8 mouse cellular contexts compared by ENCODE assay signal in the genomic region with DNA sequence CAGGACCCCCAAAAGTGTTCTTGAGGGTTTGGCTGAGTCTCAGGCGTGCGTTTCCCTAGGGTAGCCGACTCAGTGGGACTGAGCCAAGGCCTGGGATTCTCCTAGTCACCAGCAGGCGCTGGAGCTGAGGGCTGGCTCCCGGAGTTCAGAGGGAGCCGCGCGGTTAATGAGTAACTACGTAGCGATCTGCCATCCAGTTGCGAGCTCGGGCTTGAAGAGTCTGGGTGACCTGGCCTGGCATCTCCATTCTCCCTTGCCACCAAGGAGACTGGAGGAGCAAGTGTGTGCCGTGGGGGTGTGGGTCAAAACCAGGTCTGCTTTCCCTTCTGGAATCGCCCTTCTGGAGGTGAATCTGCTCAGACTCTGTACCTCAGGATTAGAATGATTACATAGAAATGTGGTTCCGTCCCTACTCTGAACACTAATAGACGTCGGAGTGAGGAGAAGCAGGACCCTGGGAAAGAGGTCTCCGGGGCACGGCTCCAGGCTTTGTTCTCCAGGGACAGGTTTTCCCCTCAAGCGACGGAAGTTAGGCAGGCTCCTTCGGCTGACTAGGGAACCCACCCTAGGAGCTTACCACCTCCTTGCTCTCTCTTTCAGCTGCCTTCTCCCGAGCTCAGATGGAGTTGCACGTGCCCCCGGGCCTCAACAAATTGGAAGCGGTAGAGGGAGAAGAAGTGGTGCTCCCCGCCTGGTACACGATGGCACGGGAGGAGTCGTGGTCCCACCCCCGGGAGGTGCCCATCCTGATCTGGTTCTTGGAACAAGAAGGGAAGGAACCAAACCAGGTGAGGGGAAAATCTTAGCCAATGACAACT. TPM values are rescaled to one million over a fixed set of nuclear protein-coding genes. Genes with fewer than 3 reads are reported as not detected.
DNase-seq lines count a peak whose midpoint lies in the region; ATAC-seq and TF ChIP-seq lines count a peak whose summit lies in the region.
"Had no signal": no experiment of that assay in that cellular context is flagged by ENCODE, and none has a peak within 500 bp of the region (broad histone marks: within the 10 kb centered on the region; RNA-seq: fewer than 3 reads in every experiment).

No protein-coding gene starts in this region.

- H3K9me3 ChIP-seq in liver, postnatal 0 days (ENCODE audit: low read length) = no peaks in the 10 kb centered on the region
- H3K9me3 ChIP-seq in neural tube, embryonic 14.5 days (ENCODE audit: control insufficient read depth, low read length) = no peaks in the 10 kb centered on the region

- TF ChIP-seq CTCF in liver, postnatal 0 days (IDR thresholded peaks at IDR 0.05; ENCODE audit: low read depth) = peak; percentile 53

- WGBS in liver, postnatal 0 days (ENCODE audit: insufficient replicate concordance) = 8% methylated on average over 31 of the region's 31 CpGs
- WGBS in neural tube, embryonic 14.5 days = 1% methylated on average over 31 of the region's 31 CpGs

- peak; percentile 76 for DNase-seq in R1 (ENCODE audit: low read depth, low spot score)
- peak; percentile 64 for DNase-seq in forelimb bud, embryonic 11.5 days (ENCODE audit: low read depth, low spot score)
- DNase-seq in kidney, adult 11 months = peak; percentile 89
- peak; percentile 73 for DNase-seq in liver, postnatal 0 days
- DNase-seq in c-Kit-positive CD71-positive TER-119-positive erythroid progenitor cells, embryonic 14.5 days (ENCODE audit: low spot score) = no peak

- ATAC-seq in liver, postnatal 0 days = peak; percentile 81
- ATAC-seq in neural tube, embryonic 14.5 days (ENCODE audit: low read depth) = peak; percentile 74

- peaks cover 48% of the 10 kb centered on the region for H3K27me3 ChIP-seq in liver, postnatal 0 days (ENCODE audit: insufficient read depth, low read length)
- H3K27me3 ChIP-seq in neural tube, embryonic 14.5 days (ENCODE audit: control insufficient read depth, insufficient read depth, low read length) = peaks cover 30% of the 10 kb centered on the region

- H3K4me2 ChIP-seq in liver, postnatal 0 days (ENCODE audit: low read depth, low read length) = peak overlapping the region; percentile 66
- H3K4me2 ChIP-seq in neural tube, embryonic 14.5 days (ENCODE audit: low read depth, low read length) = peak overlapping the region; percentile 54

- H3K27ac ChIP-seq in brown adipose tissue, adult 24 weeks (replicated peaks; ENCODE audit: low read depth, low read length) = peak overlapping the region; percentile 100
- H3K27ac ChIP-seq in liver, postnatal 0 days (ENCODE audit: low read depth) = peak overlapping the region; percentile 35; the same call in 1 of the 2 replicates
- H3K27ac ChIP-seq in neural tube, embryonic 14.5 days (ENCODE audit: low read depth, low read length) = no peak overlapping the region

- H3K9ac ChIP-seq in liver, postnatal 0 days (replicated peaks) = peak overlapping the region; percentile 45; the same call in 1 of the 2 replicates
- 0 out of 2 replicates have a peak overlapping the region, but pooled peaks have one; percentile 37 for H3K9ac ChIP-seq in neural tube, embryonic 14.5 days (replicated peaks; ENCODE audit: low read depth, low read length)

- no peak for TF ChIP-seq EP300 in liver, postnatal 0 days (IDR thresholded peaks at IDR 0.05; ENCODE audit: low read depth)

- H3K4me3 ChIP-seq in brown adipose tissue, adult 24 weeks (ENCODE audit: insufficient read depth, low read depth, low read length) = peak overlapping the region; percentile 90
- peak overlapping the region; percentile 23 for H3K4me3 ChIP-seq in liver, postnatal 0 days (ENCODE audit: low read depth, low read length)
- peak overlapping the region; percentile 29 for H3K4me3 ChIP-seq in neural tube, embryonic 14.5 days (ENCODE audit: low read depth, low read length)

- peaks cover 9% of the 10 kb centered on the region; the same call in 1 of the 2 replicates for H3K4me1 ChIP-seq in brown adipose tissue, adult 24 weeks (ENCODE audit: control insufficient read depth, insufficient read depth, insufficient read length, low read length)
- peaks cover 19% of the 10 kb centered on the region for H3K4me1 ChIP-seq in liver, postnatal 0 days (ENCODE audit: insufficient read depth)
- peaks cover 15% of the 10 kb centered on the region for H3K4me1 ChIP-seq in neural tube, embryonic 14.5 days (ENCODE audit: control insufficient read depth, insufficient read depth, low read length)

- no peaks in the 10 kb centered on the region for H3K36me3 ChIP-seq in liver, postnatal 0 days (replicated peaks; ENCODE audit: insufficient read depth, low read length)
- H3K36me3 ChIP-seq in neural tube, embryonic 14.5 days (ENCODE audit: control insufficient read depth, insufficient read depth, low read length) = no peaks in the 10 kb centered on the region

RNA-seq across cellular contexts. Expression of a gene that starts 3.2 kb away (rescaled TPM):
- polyA plus RNA-seq in brown adipose tissue, adult 24 weeks (2012; ENCODE audit: insufficient read depth, insufficient read length, missing spikeins) = 15.0 and 29.4 TPM in 2 replicates
- polyA plus RNA-seq in liver, postnatal 0 days (2015; fragmentation: Nextera tagmentation; extraction: Ambion mirVana) = 16.2 and 18.2 TPM in 2 replicates
- polyA plus RNA-seq in neural tube, embryonic 14.5 days (2014; fragmentation: Nextera tagmentation; extraction: Ambion mirVana) = 24.0 and 42.5 TPM in 2 replicates
- polyA plus RNA-seq: erythroblast, embryonic 14.5 days had no signal

RNA-seq across cellular contexts. Expression of a gene that starts 8.0 kb away (rescaled TPM):
- polyA plus RNA-seq in brown adipose tissue, adult 24 weeks (2012; ENCODE audit: insufficient read depth, insufficient read length, missing spikeins) = 2.1 and 5.7 TPM in 2 replicates
- polyA plus RNA-seq in liver, postnatal 0 days (2015; fragmentation: Nextera tagmentation; extraction: Ambion mirVana) = 0.88 and 1.3 TPM in 2 replicates
- 0.76 and 1.1 TPM in 2 replicates for polyA plus RNA-seq in neural tube, embryonic 14.5 days (2014; fragmentation: Nextera tagmentation; extraction: Ambion mirVana)
- polyA plus RNA-seq: erythroblast, embryonic 14.5 days had no signal

RNA-seq across cellular contexts. Expression of a gene that starts 21.6 kb away (rescaled TPM):
- 4.5 TPM in 1 of 2 replicates, not detected in the other for polyA plus RNA-seq in brown adipose tissue, adult 24 weeks (2012; ENCODE audit: insufficient read depth, insufficient read length, missing spikeins)
- polyA plus RNA-seq in liver, postnatal 0 days (2015; fragmentation: Nextera tagmentation; extraction: Ambion mirVana) = 7.4 and 9.3 TPM in 2 replicates
- polyA plus RNA-seq in neural tube, embryonic 14.5 days (2014; fragmentation: Nextera tagmentation; extraction: Ambion mirVana) = 3.5 and 6.9 TPM in 2 replicates

RNA-seq across cellular contexts. Expression of a gene that starts 24.4 kb away (rescaled TPM):
- polyA plus RNA-seq in brown adipose tissue, adult 24 weeks (2012; ENCODE audit: insufficient read depth, insufficient read length, missing spikeins) = 11.7 and 12.1 TPM in 2 replicates
- 5.1 and 5.2 TPM in 2 replicates for polyA plus RNA-seq in liver, postnatal 0 days (2015; fragmentation: Nextera tagmentation; extraction: Ambion mirVana)
- polyA plus RNA-seq in neural tube, embryonic 14.5 days (2014; fragmentation: Nextera tagmentation; extraction: Ambion mirVana) = 12.1 and 12.4 TPM in 2 replicates
- polyA plus RNA-seq: erythroblast, embryonic 14.5 days had no signal

RNA-seq across cellular contexts. Expression of a gene that starts 42.0 kb away (rescaled TPM):
- polyA plus RNA-seq in brown adipose tissue, adult 24 weeks (2012; ENCODE audit: insufficient read depth, insufficient read length, missing spikeins) = 3.8 and 10.4 TPM in 2 replicates
- polyA plus RNA-seq in liver, postnatal 0 days (2015; fragmentation: Nextera tagmentation; extraction: Ambion mirVana) = 3.0 and 3.3 TPM in 2 replicates
- polyA plus RNA-seq in neural tube, embryonic 14.5 days (2014; fragmentation: Nextera tagmentation; extraction: Ambion mirVana) = 36.2 and 39.5 TPM in 2 replicates

Comparison
In these comparisons a context has a peak if more than half of its experiments do, and no peak if none do; other contexts are left out.
1. H3K4me3 ChIP-seq: peak in every context shown above with its lines; median percentile 90 in brown adipose tissue, adult 24 weeks; 29 in neural tube, embryonic 14.5 days; 23 in liver, postnatal 0 days.